Mouse (Mus musculus) myocyte (in vitro differentiated cells): ENCODE data around the gene Rrn3.
"Not testable (repeated sequence)": the region's sequence is repeated elsewhere in the genome, so short reads cannot be mapped to it uniquely, and the experiment has no call there.

Source experiments
- E2F4 ChIP-seq: IDR thresholded peaks from one replicate; pipeline ENCODE4 v1.6.1; 2011; ENCODE audit warnings: mild to moderate bottlenecking, control low read depth, moderate library complexity; ENCODE audit not compliant: insufficient read depth
- MAX ChIP-seq: IDR thresholded peaks from one replicate; pipeline ENCODE4 v1.6.1; 2011; ENCODE audit warnings: low read depth, mild to moderate bottlenecking, control low read depth
- MYOG ChIP-seq, 3 experiments: IDR thresholded peaks; one replicate each; pipeline ENCODE4 v1.6.1; 2011; ENCODE audit warnings: control low read depth in 2 of 3, low read depth in 2 of 3, mild to moderate bottlenecking in 2 of 3; ENCODE audit not compliant: insufficient read length in 2 of 3, control insufficient read depth in 1 of 3, insufficient read depth in 1 of 3
- POLR2A ChIP-seq: IDR thresholded peaks from one replicate; pipeline ENCODE4 v1.6.1; 2011; ENCODE audit warnings: low read depth, mild to moderate bottlenecking, control low read depth, moderate library complexity; ENCODE audit not compliant: insufficient read length
- POLR2AphosphoS2 ChIP-seq: IDR thresholded peaks from one replicate; pipeline ENCODE4 v1.6.1; 2011; ENCODE audit warnings: low read depth, control low read depth; ENCODE audit not compliant: insufficient read length
- TCF3 ChIP-seq: IDR thresholded peaks from one replicate; pipeline ENCODE4 v1.6.1; 2011; ENCODE audit warnings: low read depth, control low read depth; ENCODE audit not compliant: insufficient read length
- USF1 ChIP-seq: IDR thresholded peaks from one replicate; pipeline ENCODE4 v1.6.1; 2011; ENCODE audit warnings: low read depth, mild to moderate bottlenecking, control low read depth, moderate library complexity

DNA sequence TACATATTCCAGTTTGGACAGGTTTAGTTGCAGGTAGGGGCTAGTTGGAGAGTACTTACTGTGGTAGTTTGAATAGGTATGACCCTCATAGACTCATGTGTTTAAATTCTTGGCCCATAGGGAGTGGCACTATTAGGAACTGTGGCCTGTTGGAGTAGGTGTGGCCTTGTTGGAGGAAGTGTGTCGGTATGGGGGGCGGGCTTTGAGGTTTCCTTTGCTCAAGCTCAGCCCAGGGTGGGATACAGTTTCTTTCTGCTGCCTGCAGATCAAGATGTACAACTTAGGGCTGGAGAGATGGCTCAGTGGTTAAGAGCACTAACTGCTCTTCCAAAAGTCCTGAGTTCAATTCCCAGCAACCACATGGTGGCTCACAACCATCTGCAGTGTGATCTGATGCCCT, 12.9 kb downstream of the Rrn3 start:
- TF ChIP-seq MAX; POLR2A; POLR2AphosphoS2; USF1; TCF3; E2F4; MYOG (IDR thresholded peaks at IDR 0.05; ENCODE audit: control insufficient read depth in 1 of 3, insufficient read depth in 1 of 3, insufficient read length in 2 of 3, low read depth in 2 of 3): not testable (repeated sequence)
